Mouse (Mus musculus) layer of hippocampus, adult 11-12 months (tissue): Measurements from ENCODE around the gene Slc22a14.

Experiments used
- DNase-seq: peaks from one replicate; pipeline ENCODE4 v3.0.0; 2022; ENCODE audit warnings: low spot score

Gene Slc22a14

DNA sequence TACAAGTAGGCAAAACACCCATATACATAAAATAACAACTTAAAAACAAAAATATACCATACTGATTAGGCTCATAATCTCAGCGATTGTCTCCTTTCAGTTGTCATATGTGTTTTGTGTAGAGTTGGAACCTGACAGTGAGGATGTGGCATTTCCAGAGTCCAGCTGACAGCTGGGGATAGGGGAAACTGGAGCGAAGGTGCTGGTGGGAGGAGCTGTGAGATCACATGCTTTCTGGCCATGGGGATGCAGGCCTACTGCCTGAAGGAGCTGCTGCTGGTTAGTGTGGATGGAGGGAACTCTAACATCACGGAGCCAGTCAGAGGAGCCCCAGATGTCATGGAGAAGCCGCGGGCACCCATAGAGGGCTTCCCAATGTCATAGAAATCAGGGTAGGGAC, 159.6 kb downstream of the Slc22a14 start:
- no peak for DNase-seq

DNA sequence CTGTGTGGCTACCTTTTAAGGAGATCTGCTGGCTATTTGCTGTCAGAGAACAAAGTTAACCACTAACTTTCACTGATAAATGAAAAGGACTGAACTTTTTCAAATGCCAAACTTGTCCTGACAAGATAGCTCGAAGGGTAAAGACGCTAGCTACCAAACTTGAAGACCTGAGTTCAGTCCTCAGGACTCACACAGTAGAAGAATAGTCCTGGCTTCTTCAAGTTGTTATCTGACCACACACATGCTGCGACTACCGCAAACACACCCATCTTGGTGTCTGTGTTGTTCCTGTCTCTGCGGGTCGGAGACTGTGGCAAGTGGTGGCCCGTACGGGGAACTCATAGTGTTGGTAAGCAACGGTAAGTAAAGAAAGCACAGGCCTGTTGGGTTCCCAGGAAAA, 161.7 kb downstream of the Slc22a14 start:
- DNase-seq: no peak

DNA sequence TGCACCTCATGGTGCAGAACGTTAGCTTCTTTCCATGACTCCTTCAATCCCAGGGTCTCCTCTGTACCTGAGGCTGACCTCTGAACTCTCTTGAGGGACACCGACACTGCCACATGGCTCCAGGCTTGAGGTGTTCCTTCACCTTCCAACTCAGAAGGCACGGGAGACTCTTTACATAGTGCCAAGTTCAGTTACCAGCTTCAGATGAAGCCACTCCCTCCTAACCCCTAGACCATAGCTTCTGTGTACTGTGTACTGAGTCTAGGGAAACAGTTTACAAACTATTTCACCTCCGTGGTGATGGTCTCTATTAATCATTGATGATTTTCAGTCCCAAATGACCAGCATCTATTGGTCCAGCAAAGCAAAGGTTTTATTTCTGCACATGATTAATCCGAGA, 163.7 kb downstream of the Slc22a14 start:
- DNase-seq: no peak

DNA sequence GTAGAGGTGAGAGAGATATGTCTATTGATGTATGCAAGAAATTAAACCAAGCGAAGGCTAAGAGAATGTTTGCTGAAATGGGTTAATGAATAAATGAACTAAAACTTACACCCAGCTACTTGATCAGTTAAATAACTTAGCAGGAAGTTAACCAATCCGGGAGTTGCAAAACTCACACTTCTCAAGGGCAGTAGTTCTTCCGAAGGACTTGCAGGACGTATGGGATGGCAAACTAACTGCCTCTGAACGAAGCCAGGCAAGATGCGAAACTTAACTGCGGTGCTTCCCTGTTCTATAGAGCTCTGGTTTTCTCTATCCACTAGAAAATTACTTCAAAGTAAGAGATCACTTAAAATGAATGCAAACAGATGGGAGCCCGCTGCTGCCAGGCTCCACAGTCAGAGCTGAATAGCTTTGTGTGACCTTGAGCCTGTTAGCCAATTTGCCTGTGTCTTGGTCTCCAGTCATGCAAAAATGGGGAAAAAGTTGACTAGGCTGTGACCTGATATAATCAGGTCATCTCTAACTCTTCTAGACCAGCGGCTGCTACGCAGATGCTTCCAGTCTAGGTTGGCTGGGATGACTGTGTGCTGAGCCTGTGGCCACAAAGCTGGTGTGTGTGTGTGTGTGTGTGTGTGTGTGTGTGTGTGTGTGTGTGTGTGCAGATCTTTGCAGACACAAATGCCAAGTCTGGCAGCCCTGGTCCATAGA, 166.0 kb downstream of the Slc22a14 start:
- DNase-seq: no peak

DNA sequence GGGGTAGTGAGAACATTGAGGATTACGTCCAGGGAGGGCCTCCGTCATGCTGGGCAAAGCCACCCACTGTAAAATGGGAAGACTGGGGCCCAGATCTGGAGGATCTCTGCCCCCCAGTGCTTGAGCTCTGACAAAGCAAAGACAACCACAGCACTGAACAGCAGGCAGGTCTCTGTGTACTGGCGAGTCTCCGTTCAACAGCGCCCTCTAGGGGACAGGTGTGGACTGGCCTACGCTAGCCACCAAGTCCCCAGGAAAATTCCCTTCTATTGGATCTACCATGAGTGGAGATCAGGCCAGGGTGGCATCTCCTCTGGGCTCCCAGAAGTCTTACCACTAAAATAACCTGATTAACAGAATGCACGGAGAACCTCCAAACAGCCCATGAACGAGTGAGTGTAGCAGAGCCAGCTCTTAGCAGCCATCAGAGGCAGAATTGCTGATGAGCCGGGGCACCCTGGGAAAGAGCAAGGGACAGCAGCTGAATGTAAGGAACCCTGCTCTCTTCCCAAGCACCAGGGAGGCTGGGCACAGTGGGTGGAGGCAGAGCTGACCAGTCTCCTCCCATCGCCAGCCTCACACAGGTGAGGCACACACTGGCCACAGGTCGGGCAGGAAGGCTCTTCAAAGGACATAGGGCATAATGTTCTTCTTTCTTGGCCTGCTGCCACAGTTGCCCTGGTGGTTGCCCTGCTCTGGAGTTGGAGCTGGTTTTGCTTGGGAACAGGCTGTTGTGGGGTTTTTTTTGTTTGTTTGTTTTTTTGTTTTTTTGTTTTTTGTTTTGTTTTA, 173.0 kb downstream of the Slc22a14 start:
- DNase-seq: no peak

DNA sequence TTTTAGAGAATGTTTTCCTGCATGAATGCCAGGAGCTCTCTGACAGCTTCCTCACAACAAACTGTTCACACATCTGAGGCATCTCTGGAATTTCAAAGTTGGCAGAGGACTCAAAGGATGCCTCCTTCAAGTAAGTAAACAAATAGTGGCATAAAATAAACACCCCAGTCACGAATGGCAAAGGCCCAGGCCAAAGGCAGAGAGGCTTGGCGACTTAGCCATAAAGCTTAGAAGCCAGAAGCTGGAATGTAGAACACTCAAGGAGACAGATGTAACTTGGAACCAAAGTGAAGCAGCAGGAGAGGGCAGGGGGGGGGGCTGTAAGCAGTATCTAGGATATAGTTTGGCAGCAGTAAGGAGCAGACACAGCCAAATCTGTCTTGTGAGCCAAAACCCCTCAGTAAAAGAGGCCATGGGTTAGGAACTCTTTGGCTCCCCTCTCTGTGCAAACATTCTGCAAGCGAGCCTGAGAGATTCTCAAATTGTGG, 184.1 kb downstream of the Slc22a14 start:
- DNase-seq: no peak

DNA sequence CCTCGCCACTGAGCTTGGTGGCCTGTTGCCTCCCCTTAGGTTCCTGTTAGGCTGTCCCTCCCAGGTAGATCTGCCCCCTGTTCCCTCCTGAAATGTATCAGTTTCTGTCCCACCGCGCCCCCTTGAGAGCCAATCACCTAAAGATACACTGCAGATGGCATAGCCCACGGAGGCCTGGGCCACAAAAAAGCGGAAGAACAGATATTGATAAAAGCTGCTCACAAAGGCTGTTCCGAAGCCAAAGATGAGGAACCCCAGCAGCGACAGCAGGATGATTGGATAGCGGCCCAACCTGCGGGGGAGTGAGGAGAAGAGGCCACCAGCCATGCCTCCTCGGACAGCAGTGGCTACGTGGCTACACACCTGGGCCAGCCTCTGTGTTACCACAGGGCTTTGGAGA, 186.1 kb downstream of the Slc22a14 start:
- no peak for DNase-seq

DNA sequence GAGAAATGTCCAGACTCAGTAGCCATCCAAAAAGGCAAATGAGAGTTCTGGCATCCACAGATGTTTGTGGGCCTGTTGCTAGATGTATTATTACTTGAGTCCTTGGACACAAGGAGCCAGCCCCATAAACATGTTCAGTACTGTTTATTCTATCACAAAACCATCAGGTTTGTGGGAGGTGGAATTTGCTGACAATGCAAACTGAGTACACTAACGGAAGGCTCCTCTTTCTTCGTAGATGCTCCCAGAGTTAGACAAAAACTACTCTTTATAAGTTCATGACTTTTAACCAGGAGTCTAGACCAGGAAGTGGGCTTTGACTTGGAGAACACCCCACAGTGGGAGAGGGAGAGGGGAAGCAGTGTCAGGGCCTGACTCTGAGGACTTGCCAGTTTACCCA, 197.7 kb downstream of the Slc22a14 start:
- DNase-seq: no peak

DNA sequence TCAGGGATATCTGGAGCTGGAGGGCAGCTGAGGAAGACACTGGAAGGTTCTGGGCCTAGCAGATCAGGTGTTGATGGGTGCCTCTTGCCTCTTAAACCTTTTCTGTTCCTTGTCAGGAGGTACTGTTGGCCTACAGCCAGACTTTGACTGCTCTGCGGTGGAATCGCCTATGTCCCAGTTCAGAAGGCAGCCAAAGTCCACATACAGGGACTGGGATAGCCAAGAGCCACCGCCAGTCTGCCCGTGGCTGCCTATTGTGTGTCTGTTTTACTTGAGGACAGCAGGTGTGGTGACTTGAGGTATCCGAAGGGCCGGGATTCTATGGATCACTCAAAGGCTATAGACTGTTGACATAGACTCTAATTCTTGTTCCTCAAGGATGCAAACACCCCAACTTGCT, 199.8 kb downstream of the Slc22a14 start:
- DNase-seq: no peak

DNA sequence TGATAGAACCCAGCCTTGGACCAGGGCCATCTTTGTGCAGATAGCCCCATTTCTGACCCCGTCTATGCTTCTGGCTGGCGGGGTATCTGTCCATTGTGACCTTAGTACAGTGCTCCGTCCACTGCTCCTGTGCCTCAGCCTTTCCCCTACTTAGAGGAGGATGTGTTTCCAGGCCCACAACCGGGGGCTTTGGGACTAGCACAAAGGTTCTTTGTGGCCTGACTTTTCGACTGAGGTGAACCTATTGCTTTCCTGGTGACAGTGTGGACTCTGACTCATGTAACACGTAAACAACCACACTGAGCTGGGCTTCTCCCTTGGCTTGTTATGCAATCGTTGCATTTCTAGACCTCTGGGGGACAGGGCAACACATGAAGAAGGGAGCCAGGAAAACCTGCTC, 200.6 kb downstream of the Slc22a14 start:
- DNase-seq: no peak

DNA sequence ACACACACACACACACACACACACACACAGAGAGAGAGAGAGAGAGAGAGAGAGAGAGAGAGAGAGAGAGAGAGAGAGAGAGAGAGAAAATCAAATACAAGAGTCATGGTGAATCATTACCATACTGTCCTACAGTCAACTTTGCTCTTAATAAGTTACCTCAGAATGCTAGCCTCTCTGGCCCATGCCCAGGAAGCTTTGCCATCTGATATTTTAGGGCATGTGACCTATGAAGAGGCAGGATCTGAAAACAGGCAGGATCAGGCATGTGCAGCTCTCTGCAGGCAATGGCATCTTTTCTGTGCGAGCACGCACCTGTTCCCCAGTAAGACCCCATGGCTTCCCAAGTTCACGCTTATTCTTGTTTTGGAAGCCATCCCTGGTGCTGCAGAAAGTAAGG, 204.7 kb downstream of the Slc22a14 start:
- DNase-seq: no peak

DNA sequence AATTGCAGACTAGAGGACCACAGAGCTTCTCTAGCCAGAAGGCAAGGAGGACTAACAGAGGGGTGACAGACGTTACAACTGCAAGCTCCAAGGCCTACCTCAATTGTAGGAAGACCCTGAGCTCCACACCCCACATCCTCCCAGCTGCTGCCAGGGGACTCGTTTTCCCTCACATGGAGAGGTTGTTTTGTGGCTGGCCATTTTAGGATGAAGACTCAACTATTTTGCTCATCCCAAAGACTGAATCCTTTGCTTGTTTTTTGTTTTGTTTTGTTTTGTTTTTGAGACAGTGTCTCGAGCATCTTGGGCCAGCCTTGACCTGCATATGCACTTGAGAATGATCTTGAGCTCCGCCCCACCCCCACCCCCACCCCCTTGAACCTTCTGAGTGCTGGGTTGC, 206.5 kb downstream of the Slc22a14 start, which contains the start of gene Gm47289:
TSS of gene Gm47289 (plus strand) at position 301 of the 400 bp plus-strand sequence.
- DNase-seq: no peak

DNA sequence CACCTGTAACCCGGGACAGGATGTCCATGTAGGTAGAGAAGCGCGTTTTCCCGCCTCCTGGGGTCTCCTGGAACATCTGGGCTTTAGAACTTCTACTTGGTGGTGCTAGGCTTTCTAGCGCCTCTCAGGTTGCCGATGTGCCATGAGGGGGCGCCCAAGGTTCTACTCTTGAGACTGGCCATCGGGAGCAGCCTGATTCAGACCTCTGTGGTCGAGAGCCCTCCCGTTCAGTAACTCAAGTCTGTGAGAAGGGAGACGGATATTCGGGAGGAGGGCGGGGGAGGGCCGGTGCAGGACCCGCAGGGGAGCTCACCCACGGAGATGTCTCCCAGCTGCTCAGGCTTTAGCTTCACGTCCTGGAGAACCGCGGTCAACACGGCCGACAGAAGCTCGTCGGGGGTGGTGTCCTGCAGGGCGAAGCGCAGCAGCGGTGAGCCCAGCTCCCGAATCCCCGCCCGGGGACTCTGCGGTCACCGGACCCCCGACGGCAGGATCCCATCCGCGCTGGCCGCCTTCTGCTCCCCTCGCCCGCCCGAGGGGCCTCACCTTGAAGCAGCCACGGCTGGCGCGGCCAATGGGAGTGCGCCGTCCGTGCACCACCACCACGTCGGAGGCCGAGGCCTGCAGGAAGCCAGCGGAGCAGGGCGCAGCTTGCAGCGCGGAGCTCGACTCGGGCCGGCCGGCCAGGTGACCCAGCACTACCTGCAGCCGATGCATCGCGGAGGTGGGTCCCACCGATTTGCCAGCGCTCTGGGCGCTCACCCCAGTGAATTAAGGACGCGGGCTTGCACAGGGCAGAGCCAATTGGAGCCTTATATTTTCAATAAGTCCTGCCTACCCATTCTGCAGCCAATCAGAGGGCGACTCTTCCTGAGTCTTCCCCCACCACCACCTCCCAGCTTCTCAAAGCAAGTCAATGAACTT, 208.8 kb downstream of the Slc22a14 start, which contains the start of gene Acaa1b:
TSS of gene Acaa1b (minus strand) at position 816 of the 924 bp plus-strand sequence.
- DNase-seq: peak; percentile 74

DNA sequence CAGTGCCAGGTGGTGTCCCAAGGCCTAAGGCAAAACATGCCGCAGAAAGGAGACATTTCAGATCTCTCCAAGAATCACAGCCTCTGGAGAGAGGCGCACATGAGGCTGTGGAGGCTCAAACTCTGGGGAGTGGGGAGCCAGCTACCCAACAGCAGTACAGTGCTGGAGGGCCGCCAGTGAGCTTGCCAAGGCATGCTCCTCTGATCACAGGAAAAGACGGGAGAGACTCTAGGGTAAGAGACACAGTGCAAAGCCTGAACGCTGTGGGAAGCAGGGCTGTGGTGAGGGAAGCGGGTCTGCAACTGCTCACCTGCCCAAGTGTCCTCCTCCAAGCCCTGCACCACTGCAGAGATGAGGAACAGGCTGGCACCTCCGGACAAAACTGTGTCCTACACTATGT, 209.5 kb downstream of the Slc22a14 start:
- DNase-seq: no peak

DNA sequence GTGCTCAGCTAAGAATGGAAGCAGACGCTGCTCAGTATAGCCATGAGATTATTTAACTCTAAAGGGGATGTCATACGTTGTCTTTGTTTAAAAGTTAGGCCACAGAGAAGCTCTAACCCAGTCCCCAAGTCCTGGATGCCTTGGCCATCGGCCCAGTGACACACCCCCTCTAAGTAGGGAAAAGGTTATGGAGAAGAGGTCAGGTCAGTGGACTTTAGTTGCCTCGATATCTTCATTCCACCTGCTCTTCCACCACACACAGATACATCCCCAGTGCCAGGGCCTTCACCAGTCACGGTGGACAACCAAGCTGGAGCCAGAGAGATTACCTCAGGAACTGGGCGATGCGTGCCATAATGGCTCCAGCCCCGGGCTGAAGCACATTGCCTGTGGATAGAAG, 209.9 kb downstream of the Slc22a14 start:
- DNase-seq: no peak

DNA sequence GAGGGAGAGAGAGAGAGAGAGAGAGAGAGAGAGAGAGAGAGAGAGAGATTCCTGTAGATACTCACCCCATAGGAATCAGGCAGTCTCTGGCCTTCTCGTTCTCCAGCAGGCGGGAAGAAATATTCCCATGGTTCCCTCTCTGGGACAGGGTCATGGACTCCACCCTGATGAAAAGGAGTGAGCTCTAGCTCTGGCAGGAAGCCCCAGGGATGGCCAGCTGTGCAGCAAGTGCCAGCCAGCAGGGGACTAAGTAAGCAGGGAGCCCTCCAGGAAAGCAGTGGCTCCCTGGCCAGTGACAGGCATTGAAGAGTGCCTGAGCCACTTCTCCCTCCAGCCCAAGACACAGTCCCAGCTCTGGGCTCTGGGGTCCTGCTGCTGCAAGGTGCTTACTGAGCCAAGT, 213.6 kb downstream of the Slc22a14 start:
- no peak for DNase-seq

DNA sequence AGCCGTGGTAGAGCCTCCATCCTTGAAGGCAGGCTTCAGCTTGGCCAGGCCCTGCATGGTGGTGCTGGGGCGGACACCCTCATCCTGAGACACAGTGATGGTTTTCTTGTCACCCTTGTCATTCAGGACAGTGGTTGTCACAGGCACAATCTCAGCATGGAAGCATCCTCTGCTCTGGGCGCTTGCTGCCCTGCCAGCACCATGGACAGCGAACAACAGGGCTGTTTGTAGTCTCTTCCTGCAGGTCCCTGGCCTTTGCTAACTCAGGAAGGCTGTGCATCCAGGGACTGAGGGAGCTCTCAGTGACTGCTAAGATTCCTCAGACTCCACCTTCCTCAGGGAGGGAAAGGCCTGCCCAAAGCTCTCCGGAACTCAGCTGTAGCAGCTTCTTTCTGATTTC, 215.8 kb downstream of the Slc22a14 start:
- no peak for DNase-seq

DNA sequence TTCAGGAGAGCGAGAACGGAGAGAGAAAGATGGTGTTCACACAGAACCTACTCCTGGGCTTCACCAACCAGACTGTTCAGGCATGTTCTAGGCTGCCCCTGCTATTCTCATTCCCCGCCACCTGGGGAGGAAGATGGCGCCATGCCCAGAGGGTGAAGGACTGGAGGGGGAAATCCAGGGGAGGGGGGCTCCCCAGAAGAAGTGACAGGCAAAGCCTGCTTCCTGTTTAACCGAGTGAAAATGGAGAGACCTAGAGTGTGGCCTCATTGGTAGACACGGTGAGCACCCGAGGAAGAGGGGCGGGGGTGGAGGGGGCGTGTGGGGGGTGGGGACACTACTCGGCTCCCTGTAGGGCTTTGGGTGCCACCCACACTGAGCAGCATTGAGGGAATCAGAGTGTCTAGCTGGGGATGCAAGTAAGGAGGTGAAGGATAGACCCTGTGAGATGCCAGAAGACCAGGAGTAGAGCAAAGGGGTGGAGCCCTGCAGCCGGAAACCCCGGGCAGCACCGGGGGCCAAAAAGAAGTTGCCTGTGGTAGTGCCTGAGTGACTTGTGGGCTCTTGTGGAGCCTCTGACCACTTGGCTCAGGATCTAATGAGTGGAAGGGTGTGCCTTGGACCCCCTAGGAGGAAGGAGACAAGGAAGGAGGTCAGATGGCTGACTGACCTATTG, 219.1 kb downstream of the Slc22a14 start:
- no peak for DNase-seq

DNA sequence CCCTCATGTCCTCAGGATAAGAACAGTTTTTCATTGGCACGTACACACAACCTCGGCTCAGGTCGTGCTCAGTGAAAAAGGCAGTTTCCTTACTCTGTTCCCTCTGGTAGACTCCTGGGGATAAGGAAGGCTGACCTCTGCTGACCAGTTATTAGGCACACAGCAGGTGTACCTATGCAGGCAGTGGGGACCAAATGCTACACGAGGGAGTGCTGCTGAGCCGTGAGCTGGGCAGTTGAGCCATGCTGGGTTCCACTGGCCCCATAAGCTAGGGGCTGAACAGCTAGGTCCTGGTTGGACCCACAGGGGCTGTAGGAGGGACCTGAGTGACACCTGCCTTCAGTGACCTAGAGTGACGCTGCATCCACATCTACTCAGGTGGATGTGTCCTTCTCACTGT, 219.7 kb downstream of the Slc22a14 start:
- no peak for DNase-seq

DNA sequence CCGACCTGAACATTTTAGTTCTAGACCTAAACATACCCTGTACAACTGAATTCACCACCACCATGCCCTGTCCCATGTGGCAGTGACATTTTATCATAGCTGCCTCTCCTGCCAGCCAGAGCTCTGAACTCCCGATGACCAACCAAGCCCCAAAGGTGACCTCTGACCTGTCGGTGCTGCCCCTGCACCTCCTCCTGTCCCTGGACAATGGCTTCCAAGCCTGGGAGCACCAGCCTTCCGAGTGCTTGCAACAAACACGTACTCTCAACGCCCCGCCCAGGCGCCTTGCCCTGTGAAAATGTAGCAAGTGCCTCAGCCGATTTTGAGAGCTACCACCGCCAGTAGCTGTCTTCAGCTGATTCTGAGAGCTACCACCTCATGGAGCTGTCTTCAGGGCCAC, 220.2 kb downstream of the Slc22a14 start:
- no peak for DNase-seq

DNA sequence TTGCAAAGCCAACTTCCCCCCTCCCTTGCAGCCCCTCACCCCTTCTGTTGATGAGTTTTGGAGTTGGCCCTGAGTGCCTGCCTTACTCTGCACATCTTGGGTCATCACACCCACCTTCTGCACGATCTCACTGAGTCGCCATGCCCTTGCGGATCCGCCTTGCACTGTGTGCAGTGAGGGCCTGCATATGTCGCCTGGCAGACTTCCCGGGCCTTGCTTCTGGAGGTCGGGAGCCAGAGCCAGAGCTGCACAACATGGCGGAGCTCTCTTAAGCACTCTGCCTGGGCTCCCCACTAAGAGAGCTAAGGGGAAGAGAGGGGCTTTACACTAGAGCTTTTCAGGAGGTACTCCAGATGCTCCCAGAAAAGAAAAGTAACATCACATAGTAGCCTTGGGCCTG, 220.7 kb downstream of the Slc22a14 start:
- DNase-seq: no peak

DNA sequence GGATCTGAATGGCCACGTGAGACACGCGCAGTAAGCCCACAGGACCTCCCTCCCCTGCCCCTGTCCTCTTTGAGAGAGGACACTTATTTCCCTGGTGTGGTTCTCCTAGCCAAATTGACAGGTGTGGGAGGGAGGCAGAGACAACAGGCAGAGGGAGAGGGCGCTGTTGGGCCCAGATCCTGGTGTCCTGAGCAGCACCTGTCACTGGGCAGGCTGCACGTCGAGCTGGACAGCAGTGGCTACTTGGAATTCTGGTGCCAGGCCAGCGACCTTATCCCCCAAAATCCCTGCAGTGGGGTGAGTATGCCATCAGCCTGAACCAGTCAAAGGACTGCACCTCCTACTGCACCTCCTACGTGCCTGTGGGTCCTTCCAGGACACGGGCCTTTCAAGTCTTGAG, 222.0 kb downstream of the Slc22a14 start:
- DNase-seq: no peak
